ENCODE assay signal across 7 mouse cellular contexts in genomic region chr7:31096892-31097564, GRCm38 (mm10). TPM values are rescaled to one million over a fixed set of nuclear protein-coding genes. Genes with fewer than 3 reads are reported as not detected.
"Had no signal": no experiment of that assay in that cellular context is flagged by ENCODE, and none has a peak within 500 bp of the region (broad histone marks: within the 10 kb centered on the region; RNA-seq: fewer than 3 reads in every experiment).

No protein-coding gene starts in this region.

- H3K27ac ChIP-seq: liver, embryonic 12.5 days; macrophage; midbrain, embryonic 13.5 days; stomach, embryonic 15.5 days had no signal

- H3K4me1 ChIP-seq: midbrain, embryonic 13.5 days had no signal

- H3K27me3 ChIP-seq: midbrain, embryonic 13.5 days; stomach, embryonic 15.5 days had no signal

- H3K9ac ChIP-seq: liver, embryonic 12.5 days; lung, embryonic 14.5 days; midbrain, embryonic 13.5 days; stomach, embryonic 15.5 days had no signal

- H3K9me3 ChIP-seq: limb, embryonic 10.5 days; liver, embryonic 12.5 days; midbrain, embryonic 13.5 days; stomach, embryonic 15.5 days had no signal

- H3K36me3 ChIP-seq: limb, embryonic 10.5 days; liver, embryonic 12.5 days; midbrain, embryonic 13.5 days; stomach, embryonic 15.5 days had no signal

RNA-seq across cellular contexts. Expression of gene Fxyd3, which starts 20.5 kb away (rescaled TPM):
- polyA plus RNA-seq: macrophage; neural tube, embryonic 14.5 days had no signal

RNA-seq across cellular contexts. Expression of gene Lgi4, which starts 37.9 kb away (rescaled TPM):
- polyA plus RNA-seq: neural tube, embryonic 14.5 days had no signal

RNA-seq across cellular contexts. Expression of gene Fxyd1, which starts 40.0 kb away (rescaled TPM):
- polyA plus RNA-seq: macrophage had no signal
